Mouse (Mus musculus) spleen, postnatal 36 days (tissue): ENCODE results near the gene Barhl1.

ENCODE experiments used
- DNase-seq, 2 experiments: peaks; one replicate each; pipeline ENCODE4 v3.0.0; 2022; ENCODE audit warnings: low spot score in 2 of 2, mixed read lengths in 1 of 2

The Barhl1 gene

DNA sequence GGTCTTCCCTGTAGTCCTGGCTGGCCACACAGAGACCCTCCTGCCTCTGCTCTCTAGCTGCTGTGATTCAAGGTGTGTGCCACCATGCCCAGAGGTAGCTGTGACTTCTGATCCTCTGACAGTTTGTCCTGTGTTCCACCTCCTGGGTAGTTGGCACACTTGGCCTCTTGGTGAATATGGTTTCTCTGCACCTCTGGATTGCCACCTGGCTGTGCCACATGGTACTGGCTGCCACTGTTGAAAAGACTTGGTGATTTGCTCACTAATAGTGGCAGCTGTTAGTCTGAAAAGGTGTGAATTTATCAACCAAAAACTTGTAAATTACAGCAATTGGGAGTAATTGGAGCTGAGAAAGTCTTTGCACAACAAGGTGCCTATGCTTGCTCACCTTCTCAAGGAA, 52.6 kb downstream of the Barhl1 start:
- DNase-seq = no peak

DNA sequence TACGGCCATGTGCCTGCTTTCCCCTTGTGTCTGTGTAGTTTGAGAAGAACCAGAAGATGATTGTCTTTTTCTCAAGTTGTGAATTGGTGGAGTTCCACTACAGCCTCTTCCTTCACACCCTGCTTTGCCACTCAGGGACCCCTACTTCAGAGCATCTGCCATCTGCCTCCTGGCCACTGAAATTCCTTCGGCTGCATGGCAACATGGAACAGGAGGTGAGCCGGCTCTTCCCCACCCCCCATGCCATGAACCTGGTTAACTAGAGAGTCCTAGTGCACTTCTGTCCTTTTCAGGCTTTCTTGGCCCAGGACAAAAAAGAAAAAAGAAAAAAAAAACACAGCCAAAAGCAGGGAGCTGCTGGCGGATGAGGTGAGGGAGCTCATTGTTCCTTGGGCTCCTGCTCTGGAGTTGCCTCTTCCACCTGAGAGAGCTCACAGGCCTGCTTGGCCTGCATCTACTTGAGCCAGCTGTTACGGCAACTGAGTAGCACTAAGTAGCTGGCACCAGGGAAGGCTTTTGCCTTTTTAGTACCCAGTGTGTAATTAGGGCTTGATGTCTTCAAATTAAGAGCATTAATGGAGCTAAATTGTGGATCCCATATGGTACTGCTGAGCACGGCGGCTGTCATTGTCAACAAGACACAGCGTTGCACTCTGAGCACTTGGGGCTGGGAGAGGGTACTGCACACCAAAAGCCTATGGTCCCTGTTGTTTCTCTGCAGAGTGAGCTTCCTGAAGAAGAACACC, 55.6 kb downstream of the Barhl1 start:
- DNase-seq = no peak

DNA sequence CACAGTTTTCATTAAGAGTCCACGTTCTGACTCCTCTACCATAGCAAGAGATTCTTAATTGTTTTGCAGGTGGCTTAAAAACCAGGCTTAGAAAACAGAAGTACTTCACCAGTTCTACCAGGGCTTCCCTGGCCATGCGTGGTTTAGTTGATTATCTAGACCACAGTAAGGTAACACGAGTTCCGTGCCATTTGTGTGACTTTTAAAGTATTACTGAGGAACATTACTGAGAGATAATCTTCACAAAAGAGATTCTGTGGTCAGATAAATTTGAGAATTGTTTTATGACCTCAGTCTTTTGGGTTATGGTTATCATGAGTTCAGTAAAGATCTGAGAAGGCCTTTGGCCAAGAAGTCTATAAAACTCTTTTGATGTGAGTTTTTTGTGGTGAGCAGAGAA, 57.2 kb downstream of the Barhl1 start:
- DNase-seq = no peak
